Mouse (Mus musculus): ENCODE measurements around the gene Gm20721. TPM values are rescaled to one million over a fixed set of nuclear protein-coding genes. Genes with fewer than 3 reads are reported as not detected.

The Gm20721 gene
- polyA plus RNA-seq, 1 experiment, result not detected

DNA sequence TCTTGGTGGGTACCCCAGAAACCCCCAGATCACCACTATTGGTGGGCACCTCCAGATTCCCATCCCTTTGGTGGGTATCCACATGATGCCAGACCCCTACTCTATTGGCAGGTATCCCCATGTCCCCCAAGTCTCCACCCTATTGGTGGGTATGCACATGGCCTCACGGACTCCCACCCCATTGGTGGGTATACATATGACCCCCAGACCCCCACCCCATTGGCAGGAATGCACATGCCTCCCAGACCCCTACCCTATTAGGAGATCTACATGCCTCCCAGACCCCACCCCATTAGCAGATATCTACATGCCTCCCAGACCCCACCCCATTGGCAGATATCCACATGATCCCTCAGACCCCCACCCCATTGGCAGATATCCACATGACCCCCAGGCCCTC, 6.8 kb downstream of the Gm20721 start:
- no peak overlapping the region for H3K27ac ChIP-seq (ENCODE audit: insufficient read depth, low read depth, low read length)
- TF ChIP-seq CTCF (IDR thresholded peaks at IDR 0.05; ENCODE audit: extremely low read depth, insufficient read length, insufficient replicate concordance, low read depth, low read length) (no peak), POLR2A (IDR thresholded peaks at IDR 0.05; ENCODE audit: low read depth, low read length) (no peak)
- peaks cover 2% of the 10 kb centered on the region; the same call in 1 of the 2 replicates for H3K4me1 ChIP-seq (ENCODE audit: control insufficient read depth, insufficient read depth, insufficient read length, low read length)
- H3K4me3 ChIP-seq (ENCODE audit: low read depth, low read length), result no peak overlapping the region
- WGBS, result 100% methylated on average over 1 of the region's 1 CpGs
- H3K27me3 ChIP-seq (ENCODE audit: control insufficient read depth, insufficient read depth, low read length), result no peaks in the 10 kb centered on the region
- peaks cover 11% of the 10 kb centered on the region for H3K36me3 ChIP-seq (ENCODE audit: control insufficient read depth, insufficient read depth, low read length)

DNA sequence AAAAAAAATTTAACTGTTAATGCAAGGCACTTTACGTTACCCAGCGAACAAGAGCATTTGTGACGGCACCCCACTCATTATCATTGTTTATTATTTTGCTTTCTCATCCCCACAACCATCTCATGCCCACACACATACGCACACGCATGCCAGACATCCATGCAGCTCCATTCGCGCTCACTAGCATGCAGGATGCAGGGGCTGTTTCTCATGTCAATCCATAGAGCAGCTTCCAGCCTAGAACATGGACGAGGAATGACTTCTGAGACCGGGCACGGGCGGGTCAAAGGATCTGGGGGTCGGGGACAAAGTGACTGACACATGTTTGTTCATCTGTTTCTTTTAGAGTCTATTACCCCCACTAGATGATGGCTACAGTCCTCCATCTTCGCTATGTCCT, 9.2 kb downstream of the Gm20721 start:
- Histone ChIP-seq H3K27me3 (ENCODE audit: control insufficient read depth, insufficient read depth, low read length) (no peaks in the 10 kb centered on the region), H3K4me3 (ENCODE audit: low read depth, low read length) (no peak overlapping the region), H3K36me3 (ENCODE audit: control insufficient read depth, insufficient read depth, low read length) (peaks cover 5% of the 10 kb centered on the region), H3K4me1 (ENCODE audit: control insufficient read depth, insufficient read depth, insufficient read length, low read length) (peaks cover 8% of the 10 kb centered on the region), H3K27ac (ENCODE audit: insufficient read depth, low read depth, low read length) (no peak overlapping the region)
- 80% methylated on average over 13 of the region's 13 CpGs for WGBS
- TF ChIP-seq POLR2A (IDR thresholded peaks at IDR 0.05; ENCODE audit: low read depth, low read length) (no peak), CTCF (IDR thresholded peaks at IDR 0.05; ENCODE audit: extremely low read depth, insufficient read length, insufficient replicate concordance, low read depth, low read length) (no peak)

DNA sequence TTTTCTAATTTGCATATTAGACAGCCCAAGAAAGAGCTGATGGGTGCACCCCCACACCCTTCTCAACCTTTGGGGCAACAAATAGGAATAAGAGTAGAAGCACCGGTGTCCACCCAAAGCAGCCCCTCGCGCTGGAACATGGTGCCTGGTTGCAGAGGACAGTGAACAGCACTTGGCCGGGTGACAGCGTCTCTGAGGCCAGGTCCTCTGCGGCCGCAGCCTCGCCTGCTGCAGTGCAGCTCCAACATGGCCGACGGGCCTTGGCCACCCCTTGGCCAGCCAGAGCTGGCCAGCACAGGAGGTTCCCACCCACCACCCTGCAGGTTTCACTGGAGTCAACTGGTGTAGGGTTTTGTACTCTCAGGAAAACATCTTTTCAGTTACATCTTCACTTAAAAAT, 12.1 kb downstream of the Gm20721 start:
- H3K4me3 ChIP-seq (ENCODE audit: low read depth, low read length), result no peak overlapping the region

DNA sequence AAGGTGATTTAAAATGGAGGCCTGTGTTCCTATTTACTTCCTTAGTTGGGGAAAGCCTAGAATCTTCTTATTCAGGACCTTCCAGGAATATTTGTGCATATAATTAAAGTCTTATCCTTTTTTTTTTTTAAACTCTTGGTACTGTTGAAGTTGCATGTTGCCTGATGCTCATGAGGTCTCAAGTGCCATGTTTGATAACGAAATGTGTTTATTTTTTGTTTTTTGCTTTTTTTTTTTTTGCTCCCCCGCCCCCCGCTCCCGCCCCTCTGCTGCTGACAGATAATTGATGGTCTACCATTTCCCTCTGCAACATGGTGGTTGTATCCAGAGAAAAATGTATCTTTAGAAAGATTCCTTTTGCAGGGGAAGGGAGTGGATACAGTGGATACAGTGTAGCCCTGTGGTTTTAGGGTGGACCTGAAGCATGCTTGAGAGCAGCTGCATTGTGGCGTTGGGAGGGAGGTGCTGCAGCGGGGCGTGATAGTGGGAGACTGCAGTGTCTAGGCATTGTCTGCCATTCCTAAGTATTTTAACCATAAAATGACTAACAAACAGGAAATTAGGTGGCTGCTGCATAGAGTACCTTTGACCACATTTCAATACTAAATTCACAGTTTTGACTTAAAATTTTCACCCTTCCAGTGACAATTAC, 13.1 kb downstream of the Gm20721 start:
- WGBS, result 58% methylated on average over 7 of the region's 7 CpGs

More for the DNA sequence above, 12.1 kb downstream of the Gm20721 start:
- peaks cover 5% of the 10 kb centered on the region for H3K4me1 ChIP-seq (ENCODE audit: control insufficient read depth, insufficient read depth, insufficient read length, low read length)
- WGBS, result 78% methylated on average over 10 of the region's 10 CpGs
- 0 out of 2 replicates have a peak, but pooled peaks cover 2% of the 10 kb centered on the region for H3K36me3 ChIP-seq (ENCODE audit: control insufficient read depth, insufficient read depth, low read length)
- no peaks in the 10 kb centered on the region for H3K27me3 ChIP-seq (ENCODE audit: control insufficient read depth, insufficient read depth, low read length)
- TF ChIP-seq POLR2A (IDR thresholded peaks at IDR 0.05; ENCODE audit: low read depth, low read length) (no peak), CTCF (IDR thresholded peaks at IDR 0.05; ENCODE audit: extremely low read depth, insufficient read length, insufficient replicate concordance, low read depth, low read length) (no peak)
- H3K27ac ChIP-seq (ENCODE audit: insufficient read depth, low read depth, low read length), result no peak overlapping the region

DNA sequence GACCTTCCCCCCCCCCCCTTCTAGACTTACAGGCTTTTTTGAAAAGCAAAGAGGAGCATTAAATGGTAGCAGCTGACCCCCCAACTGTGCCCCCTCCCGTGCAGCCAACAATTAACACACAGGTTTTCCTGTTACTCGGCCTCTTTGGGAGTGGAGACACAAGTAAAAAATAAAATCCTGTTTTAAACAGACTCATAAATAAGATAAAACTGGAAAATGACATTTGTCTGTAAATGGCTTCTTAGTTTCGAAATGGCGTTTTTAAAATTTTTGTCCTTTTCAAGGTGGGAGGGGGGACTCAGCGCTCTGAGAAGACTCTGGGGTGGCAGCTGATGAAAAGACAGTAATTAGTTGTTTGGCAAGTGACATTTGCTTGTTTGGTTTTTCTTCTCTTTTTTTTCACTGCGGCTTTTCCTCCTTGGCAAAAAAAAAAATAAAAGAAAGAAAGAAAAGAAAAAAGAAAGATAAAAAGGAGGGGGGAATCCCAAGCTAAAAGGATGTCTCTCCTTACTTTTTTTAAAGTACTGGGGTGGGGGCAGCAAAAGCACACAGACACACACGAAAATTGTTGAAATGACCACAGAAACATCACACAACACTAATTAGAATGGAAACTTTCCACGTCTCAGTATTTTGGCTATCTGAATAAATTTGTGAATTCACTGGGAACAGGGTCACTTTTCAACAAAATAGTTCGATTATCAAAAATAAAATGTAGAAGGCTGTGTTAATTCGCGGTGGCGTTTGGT, 15.1 kb downstream of the Gm20721 start:
- no peaks in the 10 kb centered on the region for H3K27me3 ChIP-seq (ENCODE audit: control insufficient read depth, insufficient read depth, low read length)
- H3K36me3 ChIP-seq (ENCODE audit: control insufficient read depth, insufficient read depth, low read length), result 0 out of 2 replicates have a peak, but pooled peaks cover 2% of the 10 kb centered on the region
- peak overlapping the region; percentile 92 for H3K4me3 ChIP-seq (ENCODE audit: low read depth, low read length)
- 30% methylated on average over 12 of the region's 12 CpGs for WGBS
- H3K27ac ChIP-seq (ENCODE audit: insufficient read depth, low read depth, low read length), result no peak overlapping the region
- peaks cover 5% of the 10 kb centered on the region for H3K4me1 ChIP-seq (ENCODE audit: control insufficient read depth, insufficient read depth, insufficient read length, low read length)
- TF ChIP-seq CTCF (IDR thresholded peaks at IDR 0.05; ENCODE audit: extremely low read depth, insufficient read length, insufficient replicate concordance, low read depth, low read length), result no peak
- no peak for TF ChIP-seq POLR2A (IDR thresholded peaks at IDR 0.05; ENCODE audit: low read depth, low read length)

More for the DNA sequence above, 13.1 kb downstream of the Gm20721 start:
- no peak for TF ChIP-seq POLR2A (IDR thresholded peaks at IDR 0.05; ENCODE audit: low read depth, low read length)
- no peak for TF ChIP-seq CTCF (IDR thresholded peaks at IDR 0.05; ENCODE audit: extremely low read depth, insufficient read length, insufficient replicate concordance, low read depth, low read length)
- Histone ChIP-seq H3K4me3 (ENCODE audit: low read depth, low read length) (no peak overlapping the region), H3K27me3 (ENCODE audit: control insufficient read depth, insufficient read depth, low read length) (no peaks in the 10 kb centered on the region), H3K27ac (ENCODE audit: insufficient read depth, low read depth, low read length) (no peak overlapping the region), H3K4me1 (ENCODE audit: control insufficient read depth, insufficient read depth, insufficient read length, low read length) (peaks cover 5% of the 10 kb centered on the region), H3K36me3 (ENCODE audit: control insufficient read depth, insufficient read depth, low read length) (0 out of 2 replicates have a peak, but pooled peaks cover 2% of the 10 kb centered on the region)

DNA sequence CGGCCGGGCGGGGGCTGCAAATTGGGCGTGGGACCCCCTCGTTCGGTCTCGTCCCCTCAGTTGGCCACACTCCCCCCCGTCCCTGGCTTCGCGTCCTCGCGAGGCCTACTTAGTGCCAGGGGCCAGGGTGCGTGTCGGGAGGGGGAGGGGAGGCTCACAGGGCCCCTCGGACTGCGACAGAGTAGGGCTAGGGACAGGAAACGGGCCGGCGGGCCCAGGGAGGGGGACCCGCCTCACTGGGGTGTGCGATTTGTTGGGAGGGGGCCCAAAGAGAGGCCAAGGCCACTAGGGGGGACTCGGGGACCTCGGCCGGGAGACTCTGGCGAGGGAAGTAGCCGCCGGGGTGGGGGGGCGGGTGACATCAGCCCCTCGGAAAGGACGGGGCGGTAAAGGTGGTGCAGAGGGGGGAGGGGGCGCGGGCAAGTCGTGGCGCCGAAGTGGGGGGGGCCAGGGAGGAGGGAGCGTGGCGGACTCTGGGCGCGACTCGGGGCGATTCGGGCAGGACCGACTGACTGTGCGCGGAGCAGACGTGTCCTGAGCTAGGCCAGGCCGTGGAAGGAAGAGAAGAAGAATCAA, 15.8 kb downstream of the Gm20721 start:
- H3K4me3 ChIP-seq (ENCODE audit: low read depth, low read length), result peak overlapping the region; percentile 92
- H3K4me1 ChIP-seq (ENCODE audit: control insufficient read depth, insufficient read depth, insufficient read length, low read length), result peaks cover 5% of the 10 kb centered on the region
- no peaks in the 10 kb centered on the region for H3K27me3 ChIP-seq (ENCODE audit: control insufficient read depth, insufficient read depth, low read length)
- 2% methylated on average over 48 of the region's 48 CpGs for WGBS
- H3K36me3 ChIP-seq (ENCODE audit: control insufficient read depth, insufficient read depth, low read length), result 0 out of 2 replicates have a peak, but pooled peaks cover 2% of the 10 kb centered on the region
- peak overlapping the region; percentile 62 for H3K27ac ChIP-seq (ENCODE audit: insufficient read depth, low read depth, low read length)
- no peak for TF ChIP-seq POLR2A (IDR thresholded peaks at IDR 0.05; ENCODE audit: low read depth, low read length)
- TF ChIP-seq CTCF (IDR thresholded peaks at IDR 0.05; ENCODE audit: extremely low read depth, insufficient read length, insufficient replicate concordance, low read depth, low read length), result no peak
